In the genomic region with DNA sequence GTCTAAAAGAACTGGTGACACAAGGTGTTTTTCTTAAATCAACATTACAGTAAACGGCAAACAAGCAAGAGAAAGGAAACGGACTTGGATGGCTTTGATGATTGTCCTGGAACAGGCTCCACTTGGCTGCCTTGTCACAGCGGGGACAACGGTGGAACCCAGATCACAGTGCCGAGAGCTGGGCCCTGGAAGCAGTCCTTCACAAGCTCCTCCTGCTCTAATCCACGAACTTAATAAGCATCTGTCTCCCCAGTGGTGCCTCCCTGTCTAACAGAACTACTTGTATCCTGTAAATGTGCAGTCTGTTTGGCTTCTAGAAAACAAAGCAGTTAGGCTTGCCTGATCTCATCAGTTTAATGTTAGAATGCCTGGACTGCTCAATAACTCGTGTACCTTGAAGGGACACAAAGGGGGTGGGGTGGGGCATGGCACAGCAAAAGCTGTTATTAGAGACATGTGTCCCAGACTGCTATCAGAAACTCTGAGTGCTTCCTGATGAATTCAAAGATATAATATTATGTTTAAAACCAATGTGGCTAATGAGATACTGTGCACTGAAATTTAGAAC, we compare ENCODE assay signal across 13 mouse cellular contexts.
DNase-seq lines count a peak whose midpoint lies in the region; ATAC-seq and TF ChIP-seq lines count a peak whose summit lies in the region.
"Had no signal": no experiment of that assay in that cellular context is flagged by ENCODE, and none has a peak within 500 bp of the region (broad histone marks: within the 10 kb centered on the region; RNA-seq: fewer than 3 reads in every experiment).

No protein-coding gene starts in this region.

- H3K27ac ChIP-seq in embryonic fibroblast, embryonic 13.5 days (ENCODE audit: insufficient read depth, low read length): peak overlapping the region; percentile 41
- H3K27ac ChIP-seq: forebrain, embryonic 12.5 days; hindbrain, embryonic 12.5 days had no signal

- no peak for TF ChIP-seq CTCF in embryonic fibroblast, embryonic 13.5 days (IDR thresholded peaks at IDR 0.05; ENCODE audit: borderline replicate concordance, insufficient read depth, low read length)

- H3K4me1 ChIP-seq in embryonic fibroblast, embryonic 13.5 days (ENCODE audit: control insufficient read depth, insufficient read depth, low read length): peaks cover 10% of the 10 kb centered on the region
- H3K4me1 ChIP-seq: forebrain, embryonic 12.5 days; hindbrain, embryonic 12.5 days had no signal

- no peak overlapping the region for H3K4me3 ChIP-seq in embryonic fibroblast, embryonic 13.5 days (ENCODE audit: insufficient read depth, low read length)
- H3K4me3 ChIP-seq: forebrain, embryonic 12.5 days; hindbrain, embryonic 12.5 days had no signal

- peak; percentile 23 for DNase-seq in gastrocnemius, postnatal 10 days
- DNase-seq in gastrocnemius, adult 8-10 months (ENCODE audit: low spot score in 2 of 2): no peak
- peak; percentile 1 for DNase-seq in 3134 (ENCODE audit: extremely low read depth, insufficient read length, low spot score)
- peak; percentile 14 to 50 for DNase-seq in cerebellum, postnatal 14 days
- no peak for DNase-seq in adrenal gland, adult 2 months
- DNase-seq in ovary, postnatal 10 days (ENCODE audit: low spot score): no peak
- DNase-seq: adrenal gland, postnatal 10 days; lung, embryonic 14.5 days had no signal

- ATAC-seq in megakaryocyte, adult 5-6 weeks (ENCODE audit: poor library complexity, severe bottlenecking): no peak
- ATAC-seq: CD4-positive, CD25-positive, alpha-beta regulatory T cell, adult 4 months had no signal

- TF ChIP-seq POLR2A in embryonic fibroblast, embryonic 13.5 days (IDR thresholded peaks at IDR 0.05; ENCODE audit: low read depth, low read length): no peak

Comparison
In these comparisons a context has a peak if more than half of its experiments do, and no peak if none do; other contexts are left out.
1. DNase-seq: peak in gastrocnemius, postnatal 10 days (single experiment), 3134 (single experiment) and cerebellum, postnatal 14 days (2 of 2); none in gastrocnemius, adult 8-10 months (0 of 2), adrenal gland, adult 2 months (single experiment) and ovary, postnatal 10 days (single experiment).